Mouse (Mus musculus) C2C12 (cell line): ENCODE measurements around the gene Mustn1. TPM values are rescaled to one million over a fixed set of nuclear protein-coding genes. Genes with fewer than 3 reads are reported as not detected.

Source experiments
- H3K27me3 ChIP-seq: one replicate; pipeline ENCODE4 v1.6.1; 2011; ENCODE audit not compliant: control insufficient read depth, insufficient read depth, insufficient read length
- H3K36me3 ChIP-seq: one replicate; pipeline ENCODE4 v1.6.1; 2011; ENCODE audit not compliant: control insufficient read depth, insufficient read depth
- H3K4me3 ChIP-seq: one replicate; pipeline ENCODE4 v1.5.1; 2011; ENCODE audit warnings: mild to moderate bottlenecking, control low read depth; ENCODE audit not compliant: poor library complexity, insufficient read depth, severe bottlenecking
- H3K79me2 ChIP-seq: one replicate; pipeline ENCODE4 v1.6.1; 2011; ENCODE audit not compliant: control insufficient read depth, insufficient read depth
- H3K79me3 ChIP-seq: one replicate; pipeline ENCODE4 v1.6.1; 2011; ENCODE audit warnings: low read depth, control low read depth
- H3ac ChIP-seq: one replicate; pipeline ENCODE3; 2011; ENCODE audit warnings: low read depth; ENCODE audit not compliant: control insufficient read depth, insufficient read length
- CEBPB ChIP-seq: IDR thresholded peaks from one replicate; pipeline ENCODE4 v1.6.1; 2011; ENCODE audit warnings: low read depth, mild to moderate bottlenecking, control low read depth, moderate library complexity
- CTCF ChIP-seq: IDR thresholded peaks from one replicate; pipeline ENCODE4 v1.5.1; 2011; ENCODE audit not compliant: control insufficient read depth, insufficient read depth, insufficient read length
- FOSL1 ChIP-seq: IDR thresholded peaks from one replicate; pipeline ENCODE4 v1.8.0; 2011; ENCODE audit warnings: mild to moderate bottlenecking, low read length; ENCODE audit not compliant: poor library complexity, insufficient read depth, severe bottlenecking
- MAX ChIP-seq: IDR thresholded peaks from one replicate; pipeline ENCODE4 v1.6.1; 2011; ENCODE audit warnings: mild to moderate bottlenecking, control low read depth
- MYOD1 ChIP-seq: IDR thresholded peaks from one replicate; pipeline ENCODE4 v1.6.1; 2011; ENCODE audit warnings: low read depth; ENCODE audit not compliant: control insufficient read depth, insufficient read length
- MYOG ChIP-seq: IDR thresholded peaks from one replicate; pipeline ENCODE4 v1.6.1; 2011; ENCODE audit not compliant: control insufficient read depth, insufficient read length; ENCODE audit errors: extremely low read depth
- USF1 ChIP-seq: IDR thresholded peaks from one replicate; pipeline ENCODE4 v1.6.1; 2011; ENCODE audit warnings: low read depth, mild to moderate bottlenecking, control low read depth, moderate library complexity
- long read RNA-seq, 2 experiments: library from polyadenylated mRNA; unstranded; transcript quantifications; one replicate each; pipeline ENCODE4 v2.0.0; 2019 to 2020
- polyA plus RNA-seq: library from polyadenylated mRNA; unstranded; fragments of >200 nt; fragmentation: generic; extraction: Trizol; gene quantifications from one replicate; pipeline ENCODE4 v1.2.1, GENCODE M21; 2012; ENCODE audit warnings: missing spikeins

Gene Mustn1
- 10.3 TPM for polyA plus RNA-seq
- long read RNA-seq, experiment 1, transcript Mustn1-201 (3 exons, 1,236 nt), result major isoform, 38 of 47 reads
- long read RNA-seq, experiment 1, partial matches to known transcripts, result 0 of 47 reads
- long read RNA-seq, experiment 1, other reads (novel, unspliced or antisense), result 9 of 47 reads
- long read RNA-seq, experiment 2, partial matches to known transcripts, result 0 of 1 reads
- long read RNA-seq, experiment 2, other reads (novel, unspliced or antisense), result 0 of 1 reads

DNA sequence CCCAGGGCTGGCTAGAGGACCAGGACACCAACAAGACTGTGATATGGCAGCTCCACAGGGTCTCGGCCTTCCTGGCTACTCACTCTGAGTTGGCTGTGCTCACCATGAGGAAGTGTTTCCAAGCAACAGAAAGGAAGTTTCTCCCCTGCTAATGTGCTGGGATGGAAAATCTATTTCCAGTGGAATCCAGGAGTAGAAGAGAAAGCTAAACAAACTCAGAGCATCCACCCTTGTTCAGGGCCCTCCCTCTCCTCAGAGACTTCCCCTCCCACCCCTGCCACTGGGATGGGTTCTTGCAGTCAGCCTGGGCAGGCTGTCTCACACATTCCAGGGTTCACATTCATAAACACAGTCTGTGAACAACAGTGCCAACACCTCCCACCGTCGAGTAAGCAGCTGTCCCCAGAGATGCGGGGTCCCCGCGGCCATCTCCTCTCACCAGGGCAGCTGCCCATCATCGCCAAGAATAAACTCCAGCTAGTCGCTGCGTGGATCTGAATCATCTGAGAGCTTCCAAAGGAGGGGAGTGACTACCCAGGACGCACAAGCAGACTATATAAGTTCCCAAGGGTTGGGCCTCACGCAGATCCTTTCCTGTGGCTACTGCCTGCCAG, at the start of gene Mustn1:
TSS of gene Mustn1 (plus strand) at position 243 of the 614 bp plus-strand sequence.
- no peak within 1 kb of the TSS for H3K4me3 ChIP-seq
- TF ChIP-seq MYOD1 (peak; percentile 66), FOSL1 (no peak), MAX (no peak)

DNA sequence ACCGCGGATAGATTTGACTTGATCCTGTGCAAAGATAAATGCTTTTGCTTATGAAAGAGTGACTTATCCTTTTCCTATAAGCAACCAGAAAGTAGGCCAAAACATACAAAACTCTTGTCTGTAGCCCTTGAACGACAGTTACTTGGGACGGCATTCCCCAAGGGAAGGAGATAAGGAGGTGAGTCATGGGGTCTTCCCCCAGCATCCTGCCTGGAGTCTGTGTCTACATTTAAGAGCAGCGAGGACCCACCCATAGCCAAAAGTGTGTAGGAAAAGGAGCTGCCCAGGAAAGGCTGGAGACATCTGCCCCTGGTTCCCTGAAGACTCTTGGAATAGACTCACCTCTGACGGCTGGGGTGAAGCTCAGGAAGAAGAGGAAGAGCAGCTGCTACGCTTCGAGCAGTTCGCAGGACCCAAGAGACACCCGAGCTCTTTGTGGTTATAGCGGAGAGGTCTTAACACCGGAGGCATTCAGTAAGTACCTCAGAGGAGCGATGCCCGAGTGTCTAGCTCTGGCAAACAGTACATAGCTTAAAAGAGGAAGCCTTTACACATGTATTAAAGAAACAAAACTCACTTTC, 41.5 kb upstream of the Mustn1 start:
- H3K79me3 ChIP-seq, result peaks cover 7% of the 10 kb centered on the region
- H3ac ChIP-seq, result no peak overlapping the region
- peaks cover 41% of the 10 kb centered on the region for H3K79me2 ChIP-seq
- no peaks in the 10 kb centered on the region for H3K27me3 ChIP-seq
- no peak overlapping the region for H3K4me3 ChIP-seq
- no peak for TF ChIP-seq CTCF
- TF ChIP-seq MYOD1, result peak; percentile 84
- TF ChIP-seq FOSL1, result no peak
- TF ChIP-seq MYOG, result no peak
- TF ChIP-seq MAX, result no peak
- no peak for TF ChIP-seq CEBPB
- TF ChIP-seq USF1, result no peak
- H3K36me3 ChIP-seq, result peaks cover 6% of the 10 kb centered on the region

More for the DNA sequence above, at the start of gene Mustn1:
- H3K27me3 ChIP-seq, result no peaks in the 10 kb centered on the region
- no peak within 1 kb of the TSS for H3ac ChIP-seq
- H3K79me2 ChIP-seq, result no peaks in the 10 kb centered on the region
- no peaks in the 10 kb centered on the region for H3K79me3 ChIP-seq
- H3K36me3 ChIP-seq, result peaks cover 4% of the 10 kb centered on the region

DNA sequence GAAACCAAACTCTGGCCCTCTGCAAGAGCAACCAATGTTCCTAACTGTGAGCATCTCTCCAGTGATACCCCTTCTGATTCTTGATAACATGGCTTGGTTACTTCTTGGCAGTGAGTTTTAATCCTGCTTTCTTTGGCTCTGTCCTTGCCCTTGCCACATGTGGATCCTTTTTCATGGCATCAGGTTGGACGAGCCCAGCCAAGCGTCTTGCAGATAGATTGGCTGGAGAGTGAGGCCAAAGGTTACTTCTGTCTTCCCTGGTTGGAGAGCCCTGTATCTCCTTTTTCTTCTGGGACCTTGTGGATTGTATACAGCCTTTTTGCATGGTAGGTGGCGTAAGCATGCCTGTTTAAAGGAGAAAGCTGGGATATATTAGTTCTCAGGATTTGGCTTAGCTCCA, 35.3 kb upstream of the Mustn1 start:
- H3K79me3 ChIP-seq, result no peaks in the 10 kb centered on the region

DNA sequence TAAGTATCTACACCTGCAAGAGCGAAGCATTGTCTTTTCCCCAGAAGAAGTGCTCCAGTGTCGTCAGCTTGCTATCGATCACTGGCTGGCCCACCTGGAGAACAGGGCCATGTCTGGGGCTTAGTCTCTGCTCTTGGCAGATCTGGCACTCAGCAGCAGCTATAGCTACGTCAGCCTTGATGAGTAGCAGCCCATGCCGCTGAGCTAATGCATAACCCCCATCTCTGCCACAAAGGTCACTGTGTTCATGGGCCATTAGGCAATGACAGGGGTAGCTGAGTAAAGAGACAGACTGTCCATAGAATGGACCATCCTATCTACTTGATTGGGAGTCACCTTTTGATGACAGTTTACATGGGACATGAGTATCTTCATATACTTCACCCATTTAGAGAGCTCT, 28.5 kb upstream of the Mustn1 start:
- no peaks in the 10 kb centered on the region for H3K79me3 ChIP-seq
- no peaks in the 10 kb centered on the region for H3K79me2 ChIP-seq
- no peak overlapping the region for H3ac ChIP-seq
- H3K27me3 ChIP-seq, result no peaks in the 10 kb centered on the region
- H3K36me3 ChIP-seq, result no peaks in the 10 kb centered on the region
- TF ChIP-seq CEBPB (no peak), MYOD1 (no peak), CTCF (no peak), MYOG (no peak), FOSL1 (no peak), USF1 (no peak), MAX (no peak)
- H3K4me3 ChIP-seq, result no peak overlapping the region

More for the DNA sequence above, 35.3 kb upstream of the Mustn1 start:
- TF ChIP-seq MAX, result no peak
- no peak for TF ChIP-seq MYOD1
- TF ChIP-seq CEBPB, result no peak
- TF ChIP-seq CTCF, result no peak
- TF ChIP-seq FOSL1, result no peak
- TF ChIP-seq USF1, result no peak
- no peak for TF ChIP-seq MYOG
- Histone ChIP-seq H3K4me3 (no peak overlapping the region), H3K27me3 (no peaks in the 10 kb centered on the region), H3K36me3 (no peaks in the 10 kb centered on the region), H3ac (no peak overlapping the region), H3K79me2 (peaks cover 4% of the 10 kb centered on the region)

DNA sequence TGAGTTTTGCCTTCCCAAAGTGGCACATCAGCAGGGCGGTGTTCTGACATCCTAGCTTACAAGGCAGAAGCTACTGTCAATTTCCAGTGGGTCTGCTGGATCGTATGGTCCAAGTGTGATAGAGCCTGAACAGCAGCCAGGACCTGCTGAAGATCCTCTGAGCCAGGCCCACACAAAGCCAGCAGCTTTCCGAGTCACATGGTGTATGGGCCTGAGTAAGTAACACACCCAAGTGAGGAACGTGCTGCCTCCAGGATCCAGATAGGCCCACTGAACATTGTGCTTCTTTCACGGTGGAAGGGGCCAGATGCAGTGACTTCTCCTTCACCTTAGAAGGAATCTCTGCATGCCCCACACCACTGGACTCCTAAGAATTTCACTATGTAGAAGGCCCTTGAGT, 26.7 kb upstream of the Mustn1 start:
- Histone ChIP-seq H3K79me3 (no peaks in the 10 kb centered on the region), H3ac (no peak overlapping the region), H3K4me3 (no peak overlapping the region), H3K36me3 (no peaks in the 10 kb centered on the region), H3K27me3 (no peaks in the 10 kb centered on the region), H3K79me2 (no peaks in the 10 kb centered on the region)
- TF ChIP-seq CTCF, result no peak
- no peak for TF ChIP-seq USF1
- TF ChIP-seq MYOG, result no peak
- no peak for TF ChIP-seq FOSL1
- TF ChIP-seq CEBPB, result no peak
- TF ChIP-seq MAX, result no peak
- no peak for TF ChIP-seq MYOD1
